Mouse (Mus musculus): ENCODE results near the gene Trpt1. TPM values are rescaled to one million over a fixed set of nuclear protein-coding genes. Genes with fewer than 3 reads are reported as not detected.

Gene Trpt1
- polyA plus RNA-seq, 1 experiment from 2014 or later, result 9.5 TPM

- H3K27ac ChIP-seq (ENCODE audit: low read length), result peak overlapping the region; percentile 96; the same call in 1 of the 2 replicates
- H3K4me1 ChIP-seq (ENCODE audit: control insufficient read depth, insufficient read depth, low read length), result peaks cover 47% of the 10 kb centered on the region
- 78% methylated on average over 13 of the region's 13 CpGs for WGBS
These were observed 23.5 kb upstream of the Trpt1 start for GRCm38 (mm10) chr19:6972247-6972917.

DNA sequence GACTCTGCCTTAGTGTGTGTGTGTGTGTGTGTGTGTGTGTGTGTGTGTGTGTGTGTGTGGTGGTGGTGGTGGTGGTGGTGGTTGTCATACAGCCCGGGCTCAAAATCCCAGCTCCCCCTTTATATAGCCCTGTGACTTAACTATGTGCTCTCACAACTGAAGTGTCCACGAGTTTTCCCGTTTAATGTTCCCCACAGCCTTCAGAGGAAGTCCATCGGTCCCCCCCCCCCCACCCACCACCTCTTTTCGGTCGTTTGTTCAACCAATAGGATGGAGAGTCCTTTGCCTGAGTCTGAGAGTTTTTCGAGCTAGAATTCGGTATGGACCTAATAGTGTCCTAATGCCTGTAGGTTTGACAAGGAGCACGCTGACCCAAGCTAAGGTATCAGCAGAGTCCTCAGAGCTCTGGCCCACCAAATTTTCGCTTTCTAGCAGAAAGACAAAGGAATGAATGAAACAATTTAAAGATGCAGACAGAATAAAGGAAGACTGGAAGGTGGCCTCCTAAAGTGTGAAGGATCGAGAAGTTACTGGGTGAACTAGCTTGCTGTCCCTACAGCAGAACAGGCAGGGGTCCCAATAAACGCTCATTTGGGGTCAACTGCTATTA, 22.2 kb upstream of the Trpt1 start:
- Histone ChIP-seq H3K4me1 (ENCODE audit: control insufficient read depth, insufficient read depth, low read length) (peaks cover 51% of the 10 kb centered on the region), H3K27me3 (replicated peaks; ENCODE audit: control insufficient read depth, insufficient read depth, low read length) (no peaks in the 10 kb centered on the region), H3K4me3 (ENCODE audit: low read length) (peak overlapping the region; percentile 69), H3K9me3 (ENCODE audit: control insufficient read depth, low read length) (no peaks in the 10 kb centered on the region), H3K27ac (ENCODE audit: low read length) (peak overlapping the region; percentile 68), H3K9ac (ENCODE audit: low read depth, low read length) (peak overlapping the region; percentile 78), H3K36me3 (ENCODE audit: control insufficient read depth, insufficient read depth, low read length) (peaks cover 5% of the 10 kb centered on the region; the same call in 1 of the 2 replicates), H3K4me2 (ENCODE audit: low read depth, low read length) (peak overlapping the region; percentile 72)
- WGBS, result 30% methylated on average over 12 of the region's 12 CpGs
- ATAC-seq, result no peak

More at GRCm38 (mm10) chr19:6972247-6972917, 23.5 kb upstream of the Trpt1 start:
- ATAC-seq, result no peak
- Histone ChIP-seq H3K36me3 (ENCODE audit: control insufficient read depth, insufficient read depth, low read length) (0 out of 2 replicates have a peak, but pooled peaks cover 3% of the 10 kb centered on the region), H3K4me3 (ENCODE audit: low read length) (no peak overlapping the region), H3K9ac (ENCODE audit: low read depth, low read length) (no peak overlapping the region), H3K4me2 (ENCODE audit: low read depth, low read length) (no peak overlapping the region), H3K27me3 (replicated peaks; ENCODE audit: control insufficient read depth, insufficient read depth, low read length) (no peaks in the 10 kb centered on the region), H3K9me3 (ENCODE audit: control insufficient read depth, low read length) (no peaks in the 10 kb centered on the region)

DNA sequence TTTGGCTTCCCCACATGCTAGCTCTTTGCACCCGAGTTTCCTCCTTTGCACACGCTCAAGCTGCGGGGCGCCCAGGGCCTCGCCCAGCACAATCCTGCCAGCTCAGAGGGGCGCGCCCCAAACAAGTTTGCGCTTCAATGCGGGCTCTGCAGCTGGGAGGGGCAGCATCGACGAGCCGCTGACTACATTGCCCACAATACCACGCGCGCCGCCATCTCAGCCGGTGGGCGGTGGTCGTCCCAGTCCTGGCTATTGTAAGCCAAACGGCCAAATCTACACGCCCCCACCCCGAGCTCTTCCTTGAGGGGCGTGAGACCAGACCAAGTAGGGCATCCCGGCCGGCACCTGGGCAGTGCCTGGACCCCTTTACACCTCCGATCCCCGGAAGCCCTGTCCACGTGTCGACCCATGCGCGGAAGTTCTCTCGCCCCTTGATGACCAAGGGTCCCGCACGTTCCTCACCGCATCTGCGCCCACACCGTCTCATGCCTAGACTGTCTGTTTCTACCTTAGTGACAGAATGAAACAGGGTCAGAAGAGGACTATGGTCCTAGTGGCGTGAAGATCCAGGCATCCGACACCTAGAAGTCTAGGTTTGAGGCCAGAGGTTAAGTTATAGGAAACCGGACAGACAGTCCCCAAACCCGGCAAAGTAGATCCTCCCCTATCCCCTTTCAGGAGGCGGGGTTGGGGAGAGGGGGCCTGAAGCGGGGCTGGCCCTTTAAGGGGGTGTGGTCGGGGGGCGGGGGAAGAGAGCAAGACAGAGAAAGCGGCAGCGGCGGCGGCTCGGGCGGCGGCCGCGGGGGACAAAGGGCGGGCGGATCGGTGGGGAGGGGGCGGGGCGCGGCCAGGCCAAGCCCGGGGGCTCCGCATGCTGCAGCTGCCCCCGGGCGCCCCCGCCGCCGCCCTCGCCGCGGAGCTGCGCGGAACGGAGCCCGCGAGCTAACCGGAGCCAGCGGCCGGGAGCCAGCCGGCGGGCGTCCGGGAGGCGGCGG, 21.4 kb upstream of the Trpt1 start, which contains the start of gene Ppp1r14b:
Ppp1r14b (plus strand) TSS at position 758 of the 995 bp plus-strand sequence.
- Histone ChIP-seq H3K27me3 (replicated peaks; ENCODE audit: control insufficient read depth, insufficient read depth, low read length) (no peaks in the 10 kb centered on the region), H3K27ac (ENCODE audit: low read length) (peak within 1 kb of the TSS; percentile 77), H3K9ac (ENCODE audit: low read depth, low read length) (peak within 1 kb of the TSS; percentile 78), H3K4me2 (ENCODE audit: low read depth, low read length) (peak within 1 kb of the TSS; percentile 72), H3K9me3 (ENCODE audit: control insufficient read depth, low read length) (no peaks in the 10 kb centered on the region), H3K4me1 (ENCODE audit: control insufficient read depth, insufficient read depth, low read length) (peaks cover 55% of the 10 kb centered on the region), H3K4me3 (ENCODE audit: low read length) (peak within 1 kb of the TSS; percentile 69), H3K36me3 (ENCODE audit: control insufficient read depth, insufficient read depth, low read length) (peaks cover 5% of the 10 kb centered on the region; the same call in 1 of the 2 replicates)
- ATAC-seq, result peak; percentile 61
- under 1% methylated on average over 74 of the region's 84 CpGs for WGBS

GRCm38 (mm10) chr19:6975537-6976521, 20.1 kb upstream of the Trpt1 start, which contains the start of gene Plcb3:
Gene Plcb3, minus strand, starts transcription at chr19:6976470.
- no peak for ATAC-seq
- H3K4me1 ChIP-seq (ENCODE audit: control insufficient read depth, insufficient read depth, low read length), result peaks cover 44% of the 10 kb centered on the region

DNA sequence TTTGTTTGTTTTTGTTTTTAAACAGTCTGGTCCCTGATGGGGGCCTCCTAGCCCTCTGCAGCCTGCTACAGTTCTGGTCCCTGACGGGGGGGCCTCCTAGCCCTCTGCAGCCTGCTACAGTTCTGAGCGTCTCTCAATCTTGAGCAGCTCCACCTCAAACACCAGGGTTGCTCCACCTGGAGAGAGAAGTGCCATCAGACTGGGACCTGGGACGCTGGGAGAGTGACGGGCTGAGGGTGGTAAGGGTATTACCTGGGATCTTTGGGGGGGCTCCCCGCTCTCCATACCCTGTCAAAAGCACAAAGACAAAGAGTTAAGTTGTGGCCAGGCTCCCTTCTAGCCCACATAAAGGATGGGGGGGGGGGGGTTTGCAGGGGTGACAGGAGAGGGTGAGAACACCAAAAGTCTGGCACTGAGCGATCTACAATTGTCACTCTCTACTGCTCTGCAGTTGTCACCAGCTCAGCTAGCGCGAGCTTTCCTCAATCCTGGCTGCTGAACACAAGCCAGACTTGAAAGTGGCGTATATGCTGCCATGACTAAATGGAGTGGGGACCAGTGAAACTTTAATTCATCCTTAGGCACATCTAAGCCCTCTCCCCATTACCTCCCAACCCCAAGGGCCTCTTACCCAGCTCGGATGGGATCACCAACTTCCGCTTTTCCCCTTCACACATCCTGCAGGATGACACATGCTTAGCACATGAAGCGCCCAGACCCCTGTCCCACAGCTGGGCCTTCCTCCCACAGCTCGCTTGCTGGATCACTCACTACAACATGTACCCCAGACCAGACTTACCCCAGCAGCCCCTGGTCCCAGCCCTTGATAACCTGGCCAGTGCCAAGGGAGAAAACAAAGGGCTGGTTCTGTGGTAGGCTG, 17.9 kb upstream of the Trpt1 start:
- H3K27ac ChIP-seq (ENCODE audit: low read length), result peak overlapping the region; percentile 83
- ATAC-seq, result no peak
- H3K36me3 ChIP-seq (ENCODE audit: control insufficient read depth, insufficient read depth, low read length), result peaks cover 7% of the 10 kb centered on the region; the same call in 1 of the 2 replicates
- H3K4me2 ChIP-seq (ENCODE audit: low read depth, low read length), result peak overlapping the region; percentile 83
- 78% methylated on average over 13 of the region's 13 CpGs for WGBS
- peak overlapping the region; percentile 79 for H3K9ac ChIP-seq (ENCODE audit: low read depth, low read length)
- peak overlapping the region; percentile 78 for H3K4me3 ChIP-seq (ENCODE audit: low read length)
- H3K27me3 ChIP-seq (replicated peaks; ENCODE audit: control insufficient read depth, insufficient read depth, low read length), result no peaks in the 10 kb centered on the region
- H3K9me3 ChIP-seq (ENCODE audit: control insufficient read depth, low read length), result no peaks in the 10 kb centered on the region
- peaks cover 35% of the 10 kb centered on the region for H3K4me1 ChIP-seq (ENCODE audit: control insufficient read depth, insufficient read depth, low read length)

More at GRCm38 (mm10) chr19:6975537-6976521, 20.1 kb upstream of the Trpt1 start, which contains the start of gene Plcb3:
- WGBS, result under 1% methylated on average over 16 of the region's 16 CpGs
- peak within 1 kb of the TSS; percentile 78 for H3K9ac ChIP-seq (ENCODE audit: low read depth, low read length)
- H3K4me3 ChIP-seq (ENCODE audit: low read length), result peak within 1 kb of the TSS; percentile 69
- peak within 1 kb of the TSS; percentile 77 for H3K27ac ChIP-seq (ENCODE audit: low read length)
- H3K36me3 ChIP-seq (ENCODE audit: control insufficient read depth, insufficient read depth, low read length), result peaks cover 5% of the 10 kb centered on the region; the same call in 1 of the 2 replicates
- no peaks in the 10 kb centered on the region for H3K27me3 ChIP-seq (replicated peaks; ENCODE audit: control insufficient read depth, insufficient read depth, low read length)
- no peaks in the 10 kb centered on the region for H3K9me3 ChIP-seq (ENCODE audit: control insufficient read depth, low read length)
- H3K4me2 ChIP-seq (ENCODE audit: low read depth, low read length), result peak within 1 kb of the TSS; percentile 59

- no peak for ATAC-seq
- Histone ChIP-seq H3K27ac (ENCODE audit: low read length) (peak overlapping the region; percentile 83), H3K4me2 (ENCODE audit: low read depth, low read length) (peak overlapping the region; percentile 83), H3K36me3 (ENCODE audit: control insufficient read depth, insufficient read depth, low read length) (peaks cover 7% of the 10 kb centered on the region; the same call in 1 of the 2 replicates), H3K4me3 (ENCODE audit: low read length) (peak overlapping the region; percentile 78), H3K9me3 (ENCODE audit: control insufficient read depth, low read length) (no peaks in the 10 kb centered on the region), H3K9ac (ENCODE audit: low read depth, low read length) (peak overlapping the region; percentile 79), H3K4me1 (ENCODE audit: control insufficient read depth, insufficient read depth, low read length) (peaks cover 35% of the 10 kb centered on the region), H3K27me3 (replicated peaks; ENCODE audit: control insufficient read depth, insufficient read depth, low read length) (no peaks in the 10 kb centered on the region)
- 33% methylated on average over 3 of the region's 3 CpGs for WGBS
These were observed 17.3 kb upstream of the Trpt1 start for GRCm38 (mm10) chr19:6978639-6978974.

- no peak for ATAC-seq
- 7% methylated on average over 11 of the region's 11 CpGs for WGBS
These were observed 16.9 kb upstream of the Trpt1 start for GRCm38 (mm10) chr19:6979001-6979479.

More at GRCm38 (mm10) chr19:6979001-6979479, 16.9 kb upstream of the Trpt1 start:
- Histone ChIP-seq H3K9me3 (ENCODE audit: control insufficient read depth, low read length) (no peaks in the 10 kb centered on the region), H3K4me3 (ENCODE audit: low read length) (peak overlapping the region; percentile 78), H3K4me1 (ENCODE audit: control insufficient read depth, insufficient read depth, low read length) (peaks cover 35% of the 10 kb centered on the region), H3K36me3 (ENCODE audit: control insufficient read depth, insufficient read depth, low read length) (peaks cover 7% of the 10 kb centered on the region; the same call in 1 of the 2 replicates), H3K27me3 (replicated peaks; ENCODE audit: control insufficient read depth, insufficient read depth, low read length) (no peaks in the 10 kb centered on the region), H3K4me2 (ENCODE audit: low read depth, low read length) (peak overlapping the region; percentile 83), H3K27ac (ENCODE audit: low read length) (peak overlapping the region; percentile 83), H3K9ac (ENCODE audit: low read depth, low read length) (peak overlapping the region; percentile 79)
